Mouse (Mus musculus): ENCODE data around the gene Ptpn12.
A peak's percentile ranks its signal among the peaks of the same experiment; 100 is the strongest.
"Not testable (repeated sequence)": the region's sequence is repeated elsewhere in the genome, so short reads cannot be mapped to it uniquely, and the experiment has no call there.

Ptpn12 gene

GRCm38 (mm10) chr5:20951666-20952281 lies 103.9 kb downstream of the Ptpn12 start:
- DNase-seq (ENCODE audit: low spot score in 2 of 2), result peak; percentile 90 to 97

GRCm38 (mm10) chr5:20950855-20951650 lies 104.7 kb downstream of the Ptpn12 start:
- DNase-seq (ENCODE audit: low spot score in 2 of 2), result peak; percentile 41 to 46

GRCm38 (mm10) chr5:20950516-20950854 lies 105.2 kb downstream of the Ptpn12 start:
- DNase-seq (ENCODE audit: low spot score in 2 of 2), result no peak

- DNase-seq (ENCODE audit: low spot score in 2 of 2), result no peak
Observed at GRCm38 (mm10) chr5:20950093-20950492, 105.6 kb downstream of the Ptpn12 start.

GRCm38 (mm10) chr5:20946906-20947305 lies 108.8 kb downstream of the Ptpn12 start:
- no peak for DNase-seq (ENCODE audit: low spot score in 2 of 2)

GRCm38 (mm10) chr5:20944961-20945748 lies 110.6 kb downstream of the Ptpn12 start:
- no peak for DNase-seq (ENCODE audit: low spot score in 2 of 2)

GRCm38 (mm10) chr5:20943791-20944190 lies 111.9 kb downstream of the Ptpn12 start:
- DNase-seq (ENCODE audit: low spot score in 2 of 2), result not testable (repeated sequence)

GRCm38 (mm10) chr5:20942523-20942922 lies 113.2 kb downstream of the Ptpn12 start:
- DNase-seq (ENCODE audit: low spot score in 2 of 2), result no peak

GRCm38 (mm10) chr5:20941205-20941604 lies 114.5 kb downstream of the Ptpn12 start:
- DNase-seq (ENCODE audit: low spot score in 2 of 2), result peak in 1 of 2 experiments; percentile 34

- no peak for DNase-seq (ENCODE audit: low spot score in 2 of 2)
Observed at GRCm38 (mm10) chr5:20940696-20941095, 115.0 kb downstream of the Ptpn12 start.

- no peak for DNase-seq (ENCODE audit: low spot score in 2 of 2)
Observed at GRCm38 (mm10) chr5:20940040-20940571, 115.6 kb downstream of the Ptpn12 start.

GRCm38 (mm10) chr5:20938523-20938922 lies 117.2 kb downstream of the Ptpn12 start:
- DNase-seq (ENCODE audit: low spot score in 2 of 2), result no peak

Measured in urinary bladder, postnatal 36 days (tissue).